Mouse (Mus musculus) macrophage (primary cell): ENCODE measurements around the gene Commd2. TPM values are rescaled to one million over a fixed set of nuclear protein-coding genes. Genes with fewer than 3 reads are reported as not detected.

Experiments
- H3K27ac ChIP-seq: fragments of 350-480 bp; formaldehyde crosslinking; 2 replicates; pipeline ENCODE4 v1.9.0; 2021
- H3K36me3 ChIP-seq: fragments of 350-480 bp; formaldehyde crosslinking; 2 replicates; pipeline ENCODE4 v1.9.0; 2021; ENCODE audit errors: inconsistent target
- H3K4me3 ChIP-seq: fragments of 350-480 bp; formaldehyde crosslinking; 2 replicates; pipeline ENCODE4 v1.9.0; 2021; ENCODE audit errors: inconsistent target
- H3K79me2 ChIP-seq: fragments of 350-480 bp; formaldehyde crosslinking; 2 replicates; pipeline ENCODE4 v1.9.0; 2021; ENCODE audit errors: inconsistent target
- WGBS: methylation state at CpG from one replicate; pipeline ENCODE4 v1.1.7; 2026; ENCODE audit warnings: inconsistent platforms; ENCODE audit not compliant: missing documents; 5-methylcytosine and 5-hydroxymethylcytosine counted together
- polyA plus RNA-seq: library from polyadenylated mRNA; stranded (reverse); fragments of 250-400 nt; gene quantifications from 3 replicates; pipeline ENCODE4 v1.2.4, GENCODE M21; 2018; ENCODE audit warnings: inconsistent platforms
- total RNA-seq, 78 experiments: library from RNA; depleted of rRNA; stranded (reverse); fragments of 250-400 nt; gene quantifications; 1 replicate in 9 of 78; 2 replicates in 24 of 78; 3 replicates in 43 of 78; 4 replicates in 2 of 78; pipeline ENCODE4 v1.2.4; 2018; ENCODE audit warnings: inconsistent platforms in 56 of 78

Commd2 gene
- total RNA-seq (2018; cell fraction: chromatin; rRNA removed): 10 to 100 TPM in 19 of 26 experiments, 1 to 10 TPM in 7; 1.8 to 31.4 (median 14.5) TPM
- 10 to 100 TPM; 12.0 to 22.0 (median 16.8) TPM for total RNA-seq (2018; cell fraction: cytosol; rRNA removed)
- 10 to 100 TPM in 21 of 26 experiments, 1 to 10 TPM in 5; 3.6 to 34.8 (median 17.6) TPM for total RNA-seq (2018; cell fraction: nucleus; rRNA removed)
- 10.2 to 26.6 TPM (median 25.8 TPM) in 3 replicates for polyA plus RNA-seq

DNA sequence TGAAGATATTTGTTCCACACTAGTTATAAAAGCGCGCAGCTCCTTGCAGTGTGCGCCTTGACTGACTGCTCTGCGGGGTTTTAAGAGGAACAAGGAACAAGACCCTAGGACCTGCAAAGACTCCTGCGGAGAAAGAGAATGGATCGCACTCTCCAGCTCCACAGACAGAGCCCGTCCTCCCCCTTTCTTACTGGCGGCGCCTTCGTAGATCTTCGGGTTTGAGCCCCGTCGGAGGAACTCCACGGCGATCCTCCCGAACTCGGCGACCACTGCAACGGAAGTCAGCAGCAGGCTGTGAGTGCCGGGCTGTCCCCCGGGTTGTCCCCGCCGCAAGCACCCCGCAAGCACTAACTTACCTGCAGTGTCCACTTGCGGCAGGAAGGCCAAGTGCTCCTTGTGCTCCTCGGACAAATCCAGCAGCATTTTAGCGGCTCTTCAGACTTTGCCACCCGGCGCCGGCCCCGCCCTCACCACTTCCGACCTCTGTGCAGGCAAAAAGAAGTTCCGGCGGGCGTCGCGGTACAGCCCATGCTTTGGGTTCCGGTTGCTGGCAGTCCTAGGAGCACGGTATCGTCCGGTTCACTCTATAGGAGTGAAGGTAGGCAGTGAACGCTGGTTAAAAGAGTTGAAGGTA is at the start of gene Commd2:
Commd2 (minus strand) TSS at position 485 of the 634 bp plus-strand sequence.
- 2% methylated on average over 42 of the region's 42 CpGs for WGBS
- Histone ChIP-seq H3K27ac (peak within 1 kb of the TSS; percentile 51), H3K4me3 (peak within 1 kb of the TSS; percentile 86), H3K36me3 (no peaks in the 10 kb centered on the region), H3K79me2 (peaks cover 19% of the 10 kb centered on the region)

DNA sequence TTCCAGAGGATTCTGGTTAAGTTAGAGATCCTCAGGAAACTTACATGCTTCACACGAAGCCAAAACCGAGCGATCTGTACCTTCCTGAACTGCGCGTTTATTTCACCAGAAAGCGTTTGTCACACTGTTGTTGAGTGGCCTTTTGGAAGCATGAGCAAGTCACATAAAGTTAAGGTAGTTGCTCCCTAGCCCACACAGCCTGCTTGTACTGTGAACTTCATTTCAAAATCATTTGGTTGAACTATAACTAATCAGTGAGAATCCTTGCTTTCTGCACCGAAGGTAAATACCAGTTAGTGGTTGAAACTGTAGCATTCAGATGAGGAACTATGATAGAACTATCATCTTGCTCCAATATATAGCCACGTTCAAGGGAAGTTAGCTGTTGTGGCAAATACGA is 45.3 kb upstream of the Commd2 start:
- H3K27ac ChIP-seq: no peak overlapping the region

DNA sequence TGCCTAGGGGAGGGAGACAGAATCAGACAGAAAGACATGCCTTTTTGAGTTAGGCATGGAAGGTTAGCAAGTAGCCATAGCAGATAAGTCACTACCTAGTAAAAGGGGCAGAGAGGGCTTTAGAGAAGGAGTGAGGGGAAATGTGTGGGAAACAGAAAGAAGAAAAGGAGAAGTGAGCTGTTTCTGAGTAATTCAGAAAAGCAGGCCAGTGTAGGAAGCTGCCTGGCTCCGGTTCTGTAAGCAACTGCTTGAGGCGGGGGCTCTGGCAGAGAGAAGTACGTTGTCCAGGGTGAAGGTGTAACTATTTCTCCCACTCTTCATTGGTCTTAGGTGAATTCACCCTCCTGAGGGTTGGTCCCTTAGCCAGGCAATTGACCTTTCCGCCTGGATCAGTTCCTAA is 44.7 kb upstream of the Commd2 start:
- no peak overlapping the region for H3K27ac ChIP-seq
- no peak overlapping the region for H3K4me3 ChIP-seq
- WGBS: 49% methylated on average over 4 of the region's 4 CpGs
- H3K79me2 ChIP-seq: no peaks in the 10 kb centered on the region
- H3K36me3 ChIP-seq: no peaks in the 10 kb centered on the region

More for the DNA sequence above, 45.3 kb upstream of the Commd2 start:
- H3K79me2 ChIP-seq: no peaks in the 10 kb centered on the region
- no peaks in the 10 kb centered on the region for H3K36me3 ChIP-seq
- WGBS: 77% methylated on average over 9 of the region's 9 CpGs
- H3K4me3 ChIP-seq: no peak overlapping the region

- 79% methylated on average over 2 of the region's 2 CpGs for WGBS
- no peak within 1 kb of the TSS for H3K4me3 ChIP-seq
- H3K36me3 ChIP-seq: no peaks in the 10 kb centered on the region
- H3K79me2 ChIP-seq: no peaks in the 10 kb centered on the region
- H3K27ac ChIP-seq: no peak within 1 kb of the TSS
Measured at GRCm38 (mm10) chr3:57692719-57693118, 41.2 kb upstream of the Commd2 start, which contains the start of gene Ankub1. Ankub1 (minus strand) TSS chr3:57692799.

GRCm38 (mm10) chr3:57691772-57692171 is 40.3 kb upstream of the Commd2 start:
- WGBS: 33% methylated on average over 3 of the region's 4 CpGs
- Histone ChIP-seq H3K27ac (no peak overlapping the region), H3K79me2 (no peaks in the 10 kb centered on the region), H3K36me3 (no peaks in the 10 kb centered on the region), H3K4me3 (no peak overlapping the region)

- Histone ChIP-seq H3K4me3 (no peak overlapping the region), H3K27ac (no peak overlapping the region), H3K36me3 (no peaks in the 10 kb centered on the region), H3K79me2 (no peaks in the 10 kb centered on the region)
Measured at GRCm38 (mm10) chr3:57677786-57678185, 26.3 kb upstream of the Commd2 start.

GRCm38 (mm10) chr3:57674075-57674474 is 22.6 kb upstream of the Commd2 start:
- no peaks in the 10 kb centered on the region for H3K79me2 ChIP-seq
- 60% methylated on average over 2 of the region's 2 CpGs for WGBS
- H3K27ac ChIP-seq: no peak overlapping the region
- H3K36me3 ChIP-seq: no peaks in the 10 kb centered on the region
- H3K4me3 ChIP-seq: no peak overlapping the region

- no peaks in the 10 kb centered on the region for H3K36me3 ChIP-seq
- WGBS: 3% methylated on average over 4 of the region's 4 CpGs
- no peak overlapping the region for H3K4me3 ChIP-seq
- H3K79me2 ChIP-seq: no peaks in the 10 kb centered on the region
- H3K27ac ChIP-seq: no peak overlapping the region
Measured at GRCm38 (mm10) chr3:57673586-57673985, 22.1 kb upstream of the Commd2 start.

- no peaks in the 10 kb centered on the region for H3K79me2 ChIP-seq
- H3K27ac ChIP-seq: no peak overlapping the region
- no peak overlapping the region for H3K4me3 ChIP-seq
- H3K36me3 ChIP-seq: no peaks in the 10 kb centered on the region
- WGBS: 37% methylated on average over 14 of the region's 14 CpGs
Measured at GRCm38 (mm10) chr3:57667054-57667723, 15.7 kb upstream of the Commd2 start.

- H3K79me2 ChIP-seq: no peaks in the 10 kb centered on the region
- no peaks in the 10 kb centered on the region for H3K36me3 ChIP-seq
- WGBS: 92% methylated on average over 5 of the region's 5 CpGs
- H3K27ac ChIP-seq: no peak overlapping the region
- no peak overlapping the region for H3K4me3 ChIP-seq
Measured at GRCm38 (mm10) chr3:57665880-57666279, 14.4 kb upstream of the Commd2 start.

GRCm38 (mm10) chr3:57664682-57665081 is 13.2 kb upstream of the Commd2 start:
- Histone ChIP-seq H3K4me3 (no peak overlapping the region), H3K36me3 (no peaks in the 10 kb centered on the region), H3K27ac (no peak overlapping the region), H3K79me2 (no peaks in the 10 kb centered on the region)
- WGBS: 87% methylated on average over 10 of the region's 10 CpGs

- Histone ChIP-seq H3K36me3 (no peaks in the 10 kb centered on the region), H3K4me3 (no peak overlapping the region), H3K27ac (no peak overlapping the region), H3K79me2 (no peaks in the 10 kb centered on the region)
- 17% methylated on average over 6 of the region's 6 CpGs for WGBS
Measured at GRCm38 (mm10) chr3:57663731-57664130, 12.2 kb upstream of the Commd2 start.

DNA sequence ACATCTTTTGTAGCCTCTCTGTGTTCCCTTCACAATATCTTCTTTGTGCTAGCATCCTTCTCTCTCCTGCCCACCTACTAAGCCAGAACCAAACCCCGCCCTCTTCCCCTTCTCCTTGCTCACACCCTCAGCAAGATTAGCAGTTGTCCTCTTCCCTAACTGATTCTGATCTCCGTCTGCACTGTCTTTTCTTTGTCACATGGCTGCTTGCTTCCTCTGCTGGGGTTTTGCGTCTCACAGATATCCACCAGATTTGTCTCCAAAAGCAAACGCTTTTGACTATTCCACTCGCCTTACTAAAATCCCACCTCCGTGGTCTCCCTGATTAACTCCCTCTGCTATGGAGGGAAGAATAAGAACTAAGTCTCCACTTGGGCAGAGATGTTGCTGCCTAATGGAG is 7.1 kb upstream of the Commd2 start:
- H3K36me3 ChIP-seq: no peaks in the 10 kb centered on the region
- H3K27ac ChIP-seq: no peak overlapping the region
- WGBS: 81% methylated on average over 6 of the region's 6 CpGs
- H3K79me2 ChIP-seq: no peaks in the 10 kb centered on the region
- H3K4me3 ChIP-seq: no peak overlapping the region

DNA sequence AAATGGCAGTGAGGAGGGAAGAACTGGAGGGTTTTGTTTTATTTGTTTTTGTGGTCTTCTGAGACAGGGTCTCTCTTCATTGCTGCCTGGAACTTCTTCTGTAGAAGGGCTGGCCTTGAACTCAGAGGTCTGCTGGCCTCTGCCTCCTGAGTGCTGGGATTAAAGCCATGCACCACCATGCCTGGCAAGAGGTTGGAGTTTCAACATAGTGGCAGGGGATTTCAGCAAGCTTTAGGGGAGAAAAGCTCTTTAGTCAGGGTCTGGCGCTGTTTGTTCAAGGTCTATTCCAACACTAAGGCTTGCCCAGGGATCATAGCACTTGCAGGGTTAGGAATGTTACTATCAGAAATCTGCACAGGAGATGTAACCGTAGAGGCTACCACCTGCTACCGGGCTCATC is 2.1 kb upstream of the Commd2 start:
- peaks cover 19% of the 10 kb centered on the region for H3K79me2 ChIP-seq
- 87% methylated on average over 3 of the region's 3 CpGs for WGBS
- H3K36me3 ChIP-seq: no peaks in the 10 kb centered on the region
- no peak overlapping the region for H3K27ac ChIP-seq
- no peak overlapping the region for H3K4me3 ChIP-seq

DNA sequence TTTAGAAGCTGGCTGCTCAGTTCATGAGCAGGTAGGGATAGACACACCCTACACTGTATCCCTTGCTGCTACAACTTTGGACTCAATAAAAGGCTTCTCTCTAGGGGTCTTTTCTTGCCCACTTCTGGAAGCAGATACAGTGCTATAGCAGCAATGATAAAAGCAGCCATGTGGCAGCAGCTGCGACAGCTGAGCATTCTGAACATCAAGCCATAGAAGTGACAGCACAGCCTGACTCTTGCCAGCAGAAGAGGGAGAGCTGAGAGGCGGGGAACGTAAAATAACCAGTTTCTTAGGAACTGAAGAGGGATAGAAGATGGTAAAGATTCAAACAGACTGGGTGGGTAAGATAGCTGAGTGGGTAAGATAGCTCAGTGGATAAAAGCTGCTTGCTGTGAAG is 970 bp upstream of the Commd2 start:
- Histone ChIP-seq H3K4me3 (no peak overlapping the region), H3K36me3 (no peaks in the 10 kb centered on the region), H3K27ac (no peak overlapping the region), H3K79me2 (peaks cover 19% of the 10 kb centered on the region)
- 87% methylated on average over 3 of the region's 3 CpGs for WGBS
